Mouse (Mus musculus) granulocyte monocyte progenitor cell, adult 5-6 weeks (primary cell): ENCODE results near the gene Akap13. TPM values are rescaled to one million over a fixed set of nuclear protein-coding genes. Genes with fewer than 3 reads are reported as not detected.

ENCODE experiments used
- ATAC-seq: replicated peaks from 2 replicates; pipeline ENCODE4 v1.8.0; 2016; ENCODE audit warnings: mild to moderate bottlenecking, moderate TSS enrichment, inconsistent platforms; ENCODE audit not compliant: poor library complexity, severe bottlenecking
- total RNA-seq, 2 experiments: library from RNA; stranded (forward) in 1 of 2; stranded (reverse) in 1 of 2; fragments of 200-712, 200-1000 nt in 1 of 2; fragments of >200 nt in 1 of 2; fragmentation: Nextera tagmentation in 1 of 2; gene quantifications; 2 replicates each; pipeline ENCODE4 v1.2.3; 2014 to 2017

The Akap13 gene
- total RNA-seq (2014; fragmentation: Nextera tagmentation) (96.0 and 101 TPM in 2 replicates), total RNA-seq (2017) (148 and 178 TPM in 2 replicates)

DNA sequence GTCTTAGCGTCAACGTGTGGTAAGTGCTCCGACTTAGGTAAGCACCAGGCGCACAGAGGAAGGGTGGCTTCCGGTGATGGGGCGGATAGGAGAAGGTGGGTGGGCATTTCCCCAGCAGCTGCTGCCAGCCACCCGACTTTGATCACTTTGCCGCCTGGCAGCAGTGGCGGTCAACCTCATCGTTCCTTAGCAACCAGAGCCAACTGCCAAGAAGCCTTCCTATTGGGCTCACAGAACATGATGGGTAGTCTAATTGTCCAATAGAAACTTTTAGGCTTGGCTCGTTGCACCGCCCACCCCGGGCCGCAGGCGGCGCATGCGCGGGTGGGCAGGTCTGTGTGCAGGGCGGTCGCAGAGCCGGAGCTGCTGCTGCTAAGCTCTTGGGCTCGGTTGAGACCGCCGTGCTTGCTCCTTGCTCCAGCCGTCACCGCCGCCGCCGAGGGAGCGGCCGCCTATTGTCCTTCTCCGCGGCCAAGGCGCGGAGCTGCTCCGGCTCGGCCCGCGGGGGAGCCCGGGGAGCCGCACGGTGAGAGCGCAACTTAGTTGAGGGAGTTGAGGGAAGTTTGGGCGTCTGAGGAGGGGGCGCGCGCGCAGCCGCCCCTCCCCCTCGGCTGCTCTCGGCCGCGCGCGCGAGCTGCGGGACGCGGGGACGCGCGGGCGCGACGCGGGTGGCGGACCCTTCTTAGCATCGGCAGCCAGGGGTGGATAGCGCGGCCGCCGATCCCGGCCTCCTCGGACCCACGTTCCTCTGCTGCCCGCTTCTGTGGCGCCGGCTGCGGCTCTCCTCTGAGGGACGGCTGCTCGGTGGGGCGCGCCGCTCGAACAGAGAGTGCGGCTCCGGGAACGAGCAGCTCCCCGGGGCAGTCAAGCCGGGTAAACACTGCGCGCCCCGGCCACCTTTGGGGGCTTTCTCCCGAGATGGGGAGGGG, at the start of gene Akap13:
Gene Akap13, plus strand, starts transcription at position 312 of the 929 bp plus-strand sequence.
- peak; percentile 94 for ATAC-seq

DNA sequence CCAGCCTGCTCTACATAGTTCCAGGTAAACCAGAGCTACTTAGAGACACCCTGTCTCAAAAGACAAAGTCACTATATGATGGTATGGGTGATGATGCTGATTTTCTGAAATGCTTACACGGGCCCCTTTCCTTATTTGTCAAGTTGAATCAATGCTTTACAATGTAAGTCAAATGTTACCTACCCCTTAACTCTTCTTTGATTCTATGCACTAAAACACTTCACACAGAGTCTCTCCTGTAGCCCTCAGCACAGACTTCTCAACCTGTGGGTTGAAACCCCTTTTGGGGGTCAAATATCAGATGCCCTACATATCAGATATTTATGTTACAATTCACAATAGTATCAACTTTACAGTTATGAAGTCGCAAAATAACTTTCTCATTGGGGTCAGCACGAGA, 44.7 kb upstream of the Akap13 start:
- no peak for ATAC-seq

DNA sequence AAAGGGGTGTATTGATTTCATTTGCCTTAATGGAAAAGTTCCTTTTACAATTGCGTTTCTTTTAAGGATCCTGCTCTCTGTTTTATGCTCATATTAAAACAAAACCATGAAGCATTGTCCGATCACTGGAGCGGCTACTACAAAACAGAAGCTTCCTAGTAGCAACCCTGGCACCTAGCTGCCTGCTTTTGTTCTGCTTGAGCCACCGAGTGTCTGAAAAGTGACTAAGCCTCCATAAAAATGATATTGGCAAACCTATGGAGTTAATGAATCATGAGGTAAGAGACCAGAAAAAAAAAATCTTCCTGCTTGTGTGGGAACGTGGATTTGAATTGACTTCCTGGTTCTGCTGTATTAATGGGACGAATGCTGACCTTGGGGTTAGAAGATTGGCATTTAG, 44.1 kb upstream of the Akap13 start:
- no peak for ATAC-seq

GRCm38 (mm10) chr7:75412011-75412510, 43.3 kb upstream of the Akap13 start:
- no peak for ATAC-seq

GRCm38 (mm10) chr7:75412568-75412967, 42.8 kb upstream of the Akap13 start:
- no peak for ATAC-seq

DNA sequence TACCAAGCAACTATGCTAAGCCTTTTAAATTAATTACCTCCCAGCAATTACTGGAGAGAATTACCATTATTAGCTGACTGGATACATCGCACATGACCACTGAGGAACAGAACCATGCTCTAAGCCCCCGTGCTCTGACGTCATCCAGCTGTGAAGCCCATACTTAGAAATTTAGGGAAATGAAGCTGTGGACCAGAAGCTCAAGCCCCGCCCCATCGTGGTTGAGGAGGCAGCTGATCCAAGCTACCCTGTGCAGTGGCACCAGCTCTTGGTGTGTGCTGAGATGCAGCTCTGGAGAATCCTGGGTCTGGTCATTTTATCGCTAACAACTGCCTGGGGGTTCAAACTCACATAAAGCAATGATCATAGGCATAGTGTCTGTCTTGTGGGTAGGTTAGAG, 41.4 kb upstream of the Akap13 start:
- ATAC-seq: peak; percentile 93

DNA sequence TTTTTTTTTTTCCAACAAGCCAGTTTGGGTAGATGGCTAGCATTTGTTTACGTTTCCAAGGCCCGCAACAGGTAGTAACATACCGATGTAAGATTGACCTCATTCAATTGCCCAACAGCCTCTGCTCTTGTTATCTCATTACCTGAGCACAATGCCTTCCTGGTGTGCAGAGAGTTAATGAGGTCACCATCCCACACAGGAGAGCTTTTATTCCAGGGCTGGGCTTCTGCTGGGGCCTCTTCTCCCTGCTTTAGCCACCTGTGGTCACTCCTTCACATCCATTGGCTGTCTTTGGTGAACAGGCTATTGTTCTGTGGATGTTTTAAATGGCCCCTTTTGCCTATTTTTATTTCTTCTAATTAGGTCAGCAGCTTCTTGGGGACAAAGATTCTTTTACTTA, 41.0 kb upstream of the Akap13 start:
- ATAC-seq: no peak

DNA sequence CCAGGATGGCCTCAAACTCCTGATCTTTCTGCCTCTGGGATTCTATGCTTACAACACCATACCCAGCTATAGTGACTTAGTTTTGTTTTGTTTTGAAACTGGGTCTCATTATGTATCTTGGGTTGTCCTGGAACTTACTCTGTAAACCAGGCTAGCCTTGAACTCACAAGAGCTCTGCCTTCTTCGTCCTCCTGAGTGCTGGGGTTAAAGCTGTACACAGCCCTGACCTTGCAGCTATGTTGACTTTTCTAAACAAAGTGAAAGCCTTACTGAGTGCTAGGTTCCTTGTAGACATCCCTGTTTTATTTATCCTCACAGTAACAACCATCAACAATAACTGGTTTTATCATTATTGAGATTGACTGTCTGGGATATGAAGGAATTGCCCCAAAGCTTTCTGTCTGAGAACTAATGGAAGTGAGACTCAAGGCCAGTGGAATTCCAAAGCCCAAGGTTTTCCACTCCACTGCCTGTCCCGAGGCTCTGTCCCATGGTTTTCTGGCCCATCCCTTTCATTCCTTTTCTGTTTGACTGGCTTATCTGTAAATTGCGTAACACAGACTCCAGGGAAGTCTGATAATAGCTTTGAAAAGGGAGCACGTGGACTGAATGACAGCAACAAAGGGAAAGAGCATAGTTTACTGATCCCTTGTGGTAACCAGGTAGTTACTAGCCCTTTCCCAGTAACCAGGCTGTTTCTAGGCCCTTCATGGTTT, 40.0 kb upstream of the Akap13 start:
- no peak for ATAC-seq

DNA sequence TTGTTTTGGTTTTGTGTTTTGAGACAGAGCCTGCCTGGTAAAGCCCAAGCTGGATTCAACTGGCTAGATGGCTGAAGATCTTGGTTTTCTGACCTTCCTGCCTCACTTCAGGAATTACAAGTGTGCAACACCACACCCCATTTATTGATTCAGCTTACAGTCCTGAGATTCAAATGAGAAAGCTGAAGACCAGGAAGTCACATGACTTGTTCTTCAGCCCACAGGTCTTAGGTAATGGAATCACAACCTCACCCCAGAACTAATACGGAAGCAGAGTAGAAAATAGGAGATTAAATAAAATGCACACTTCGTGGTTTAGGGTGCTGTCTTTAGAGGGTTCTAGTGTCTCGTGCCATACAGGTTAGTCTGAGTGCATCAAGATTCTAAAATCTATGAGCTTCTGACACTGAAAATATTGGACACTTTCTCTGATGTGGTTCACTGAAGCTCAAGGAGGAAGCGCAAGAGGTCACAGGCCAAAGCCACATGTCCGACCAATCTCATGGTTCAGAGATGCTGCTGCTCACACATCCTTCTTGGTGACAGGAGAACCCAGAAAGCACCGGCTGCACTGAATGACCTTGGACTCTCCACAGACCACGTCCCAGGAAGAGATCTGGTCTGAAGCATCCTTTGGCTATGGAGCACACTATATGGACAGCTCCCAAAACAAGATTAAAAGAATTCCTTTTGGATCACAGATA, 39.3 kb upstream of the Akap13 start:
- ATAC-seq: no peak

- ATAC-seq: no peak
These were observed 34.4 kb upstream of the Akap13 start for GRCm38 (mm10) chr7:75420927-75421326.

DNA sequence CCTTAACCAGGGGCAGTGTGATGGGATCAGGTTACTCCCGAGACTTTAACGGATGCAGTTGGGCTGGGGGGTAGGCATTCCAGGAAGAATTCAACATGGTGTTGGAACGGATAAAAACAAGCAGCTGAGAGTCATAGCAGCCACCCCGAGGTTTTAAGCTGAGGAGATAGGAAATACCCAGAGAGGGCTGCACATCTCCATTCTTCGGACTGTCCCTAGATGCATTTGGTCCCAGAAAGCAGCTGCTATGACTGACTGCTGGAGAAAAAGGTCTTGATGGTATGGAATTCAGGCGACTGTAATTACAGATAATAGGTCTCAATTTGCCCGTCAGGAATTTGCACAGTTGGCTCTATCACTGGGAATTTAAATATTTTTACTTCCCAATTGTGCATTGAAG, 31.2 kb upstream of the Akap13 start:
- ATAC-seq: no peak

- no peak for ATAC-seq
These were observed 28.0 kb upstream of the Akap13 start for GRCm38 (mm10) chr7:75427322-75427721.

GRCm38 (mm10) chr7:75428913-75429312, 26.4 kb upstream of the Akap13 start:
- ATAC-seq: no peak

GRCm38 (mm10) chr7:75430550-75430949, 24.8 kb upstream of the Akap13 start:
- no peak for ATAC-seq

DNA sequence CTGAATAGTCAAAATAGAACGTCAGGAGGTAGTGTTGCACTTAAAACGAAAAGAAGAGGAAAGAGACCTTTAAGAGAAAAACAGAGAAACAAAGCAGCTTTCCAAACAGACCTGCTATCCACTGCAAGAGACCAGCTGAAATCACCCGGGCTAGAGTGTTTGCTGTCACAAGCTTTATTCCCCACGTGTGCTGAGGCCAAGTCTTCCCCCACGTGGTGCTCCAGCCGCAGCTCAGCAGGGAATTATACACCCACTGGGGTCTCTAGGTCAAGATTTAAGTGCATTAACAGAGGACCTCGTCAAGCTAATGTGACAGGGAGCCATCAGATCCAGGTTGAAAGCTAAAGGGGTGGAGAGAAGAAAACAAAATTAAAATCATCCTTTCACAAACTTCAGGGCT, 24.3 kb upstream of the Akap13 start:
- no peak for ATAC-seq

DNA sequence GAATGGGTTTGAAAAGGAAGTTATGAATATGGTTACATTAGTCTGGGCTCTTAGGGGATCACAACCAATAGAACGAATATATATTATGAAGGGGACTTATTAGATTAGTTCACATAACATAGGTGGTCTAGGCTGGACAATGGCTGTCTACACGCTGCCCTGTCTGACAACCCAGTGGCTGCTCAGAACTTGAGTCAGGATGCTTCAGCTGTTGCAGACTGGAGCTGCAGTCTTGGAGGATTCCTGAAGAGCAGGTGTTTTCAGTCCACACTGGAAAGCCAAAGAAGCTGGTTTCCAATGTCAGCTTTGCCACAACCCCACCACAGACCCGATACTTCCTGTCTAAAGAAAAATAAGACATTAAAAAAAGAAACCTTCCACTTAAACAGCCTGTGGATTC, 23.3 kb upstream of the Akap13 start:
- ATAC-seq: no peak

DNA sequence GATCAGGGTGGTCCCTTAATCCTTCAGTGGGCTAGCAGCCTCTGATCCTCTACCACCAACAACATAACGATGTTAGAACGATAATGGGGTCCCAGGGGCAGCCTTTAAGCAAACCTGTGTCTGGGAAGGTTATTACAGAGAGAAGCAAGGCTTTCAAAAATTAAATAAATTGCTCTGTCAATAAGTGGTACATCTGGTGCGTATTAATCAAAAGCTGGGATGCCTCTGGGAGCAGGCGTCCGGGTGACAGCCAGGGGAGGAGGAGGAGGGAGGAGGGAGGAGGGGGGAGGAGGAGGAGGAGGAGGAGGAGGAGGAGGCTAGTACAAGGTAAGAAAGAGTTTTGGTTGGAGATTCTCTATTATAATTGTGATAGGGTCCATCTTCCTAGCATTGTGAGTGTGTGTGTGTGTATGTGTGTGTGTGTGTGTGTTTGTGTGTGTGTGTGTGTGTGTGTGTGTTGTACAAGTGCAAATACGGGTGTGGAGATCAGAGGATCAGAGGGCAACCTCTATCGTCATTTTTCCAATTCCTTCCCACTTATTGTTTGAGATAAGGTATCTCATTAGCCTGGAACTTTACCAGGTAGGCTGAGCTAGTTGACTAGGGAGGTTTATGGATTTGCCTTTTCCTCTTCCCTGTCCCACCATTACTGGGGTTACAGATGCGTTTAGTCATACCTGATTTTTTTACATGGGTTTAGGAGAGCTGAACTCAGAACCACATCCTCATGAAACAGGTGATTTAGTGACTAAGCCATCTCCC, 18.7 kb upstream of the Akap13 start:
- no peak for ATAC-seq

DNA sequence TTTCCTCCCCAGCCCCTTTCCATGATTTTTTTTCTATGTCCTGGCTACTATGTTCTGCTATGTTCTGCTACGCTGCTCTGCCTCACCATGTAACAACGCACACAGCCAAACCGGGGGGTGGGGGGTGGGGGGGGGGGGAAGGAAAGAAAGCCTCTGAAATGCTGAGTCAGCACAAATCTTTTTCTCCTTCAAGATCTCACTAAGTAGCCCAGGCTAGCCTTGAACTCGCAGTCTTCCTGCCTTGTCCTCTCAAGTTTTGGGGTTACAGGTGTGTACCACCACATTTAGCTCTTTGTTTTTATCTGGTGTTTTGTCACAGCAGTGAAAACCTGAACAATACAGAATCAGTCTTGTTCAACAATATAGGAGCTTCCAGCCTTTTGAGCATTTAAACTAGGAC, 15.8 kb upstream of the Akap13 start:
- no peak for ATAC-seq

- ATAC-seq: no peak
These were observed 15.1 kb upstream of the Akap13 start for GRCm38 (mm10) chr7:75440241-75440640.

DNA sequence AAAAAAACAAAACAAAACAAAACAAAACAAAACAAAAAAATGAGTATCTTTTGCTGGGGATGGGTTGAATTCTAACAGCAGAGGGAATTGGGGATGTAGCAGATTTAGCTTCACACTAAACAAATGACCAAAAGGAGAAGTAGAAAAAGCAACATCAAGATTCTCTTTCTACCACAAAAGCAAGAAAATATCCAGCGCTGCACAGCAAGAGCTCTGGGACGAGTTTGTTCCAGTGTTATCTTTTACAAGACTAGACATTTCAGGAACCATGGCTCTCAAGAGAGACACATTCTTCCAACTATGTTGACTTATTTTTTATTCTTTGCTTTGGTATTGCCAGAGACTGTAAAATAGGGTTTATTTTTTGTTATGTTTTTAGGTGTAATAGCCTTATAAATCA, 13.4 kb upstream of the Akap13 start:
- no peak for ATAC-seq
